In genomic region chr6:99833323-99833722, GRCm38 (mm10) we compare ENCODE assay signal across 8 mouse cellular contexts.
DNase-seq lines count a peak whose midpoint lies in the region; ATAC-seq and TF ChIP-seq lines count a peak whose summit lies in the region.

No protein-coding gene starts in this region.

- no peaks in the 10 kb centered on the region for H3K27me3 ChIP-seq in intestine, embryonic 14.5 days (replicated peaks; ENCODE audit: control insufficient read depth, insufficient read depth, low read length)
- H3K27me3 ChIP-seq in intestine, postnatal 0 days (replicated peaks; ENCODE audit: control insufficient read depth, insufficient read depth, low read length) = no peaks in the 10 kb centered on the region
- 0 out of 2 replicates have a peak, but pooled peaks cover 2% of the 10 kb centered on the region for H3K27me3 ChIP-seq in embryonic facial prominence, embryonic 13.5 days
- no peaks in the 10 kb centered on the region for H3K27me3 ChIP-seq in kidney, postnatal 0 days (ENCODE audit: insufficient read depth, low read length)
- H3K27me3 ChIP-seq in neural tube, embryonic 14.5 days (ENCODE audit: control insufficient read depth, insufficient read depth, low read length) = no peaks in the 10 kb centered on the region

- no peak overlapping the region for H3K9ac ChIP-seq in intestine, embryonic 14.5 days (ENCODE audit: low read length)
- no peak overlapping the region for H3K9ac ChIP-seq in intestine, postnatal 0 days (ENCODE audit: low read depth, low read length)
- no peak overlapping the region for H3K9ac ChIP-seq in embryonic facial prominence, embryonic 13.5 days
- no peak overlapping the region for H3K9ac ChIP-seq in kidney, postnatal 0 days (ENCODE audit: low read depth, low read length)
- no peak overlapping the region for H3K9ac ChIP-seq in neural tube, embryonic 14.5 days (replicated peaks; ENCODE audit: low read depth, low read length)

- no peak overlapping the region for H3K4me3 ChIP-seq in intestine, embryonic 14.5 days (ENCODE audit: low read depth, low read length)
- no peak overlapping the region for H3K4me3 ChIP-seq in intestine, postnatal 0 days (ENCODE audit: low read depth, low read length)
- H3K4me3 ChIP-seq in embryonic facial prominence, embryonic 13.5 days = no peak overlapping the region
- H3K4me3 ChIP-seq in kidney, postnatal 0 days (replicated peaks; ENCODE audit: low read depth, low read length) = no peak overlapping the region
- H3K4me3 ChIP-seq in neural tube, embryonic 14.5 days (ENCODE audit: low read depth, low read length) = no peak overlapping the region

- H3K27ac ChIP-seq in intestine, embryonic 14.5 days (ENCODE audit: low read depth) = no peak overlapping the region
- H3K27ac ChIP-seq in intestine, postnatal 0 days (ENCODE audit: low read depth, low read length) = no peak overlapping the region
- H3K27ac ChIP-seq in embryonic facial prominence, embryonic 13.5 days = no peak overlapping the region
- no peak overlapping the region for H3K27ac ChIP-seq in kidney, postnatal 0 days
- H3K27ac ChIP-seq in neural tube, embryonic 14.5 days (ENCODE audit: low read depth, low read length) = no peak overlapping the region

- H3K4me2 ChIP-seq in intestine, embryonic 14.5 days (ENCODE audit: low read length) = no peak overlapping the region
- no peak overlapping the region for H3K4me2 ChIP-seq in intestine, postnatal 0 days (replicated peaks; ENCODE audit: low read depth)
- no peak overlapping the region for H3K4me2 ChIP-seq in embryonic facial prominence, embryonic 13.5 days
- H3K4me2 ChIP-seq in kidney, postnatal 0 days (ENCODE audit: low read length) = no peak overlapping the region
- H3K4me2 ChIP-seq in neural tube, embryonic 14.5 days (ENCODE audit: low read depth, low read length) = no peak overlapping the region

- 0 out of 2 replicates have a peak, but pooled peaks have one; percentile 47 for ATAC-seq in intestine, embryonic 14.5 days (replicated peaks; ENCODE audit: low FRiP score, low TSS enrichment, low read depth)
- ATAC-seq in intestine, postnatal 0 days = no peak
- ATAC-seq in embryonic facial prominence, embryonic 13.5 days (ENCODE audit: insufficient number of reproducible peaks, insufficient read depth, low FRiP score, low TSS enrichment, low read depth) = peak; percentile 80; the same call in 1 of the 2 replicates
- peak; percentile 65; the same call in 1 of the 2 replicates for ATAC-seq in kidney, postnatal 0 days (replicated peaks; ENCODE audit: low FRiP score, low read depth)
- ATAC-seq in neural tube, embryonic 14.5 days (ENCODE audit: low read depth) = peak; percentile 87

- no peaks in the 10 kb centered on the region for H3K36me3 ChIP-seq in intestine, embryonic 14.5 days (ENCODE audit: control insufficient read depth, insufficient read depth, low read length)
- no peaks in the 10 kb centered on the region for H3K36me3 ChIP-seq in intestine, postnatal 0 days (ENCODE audit: control insufficient read depth, insufficient read depth)
- no peaks in the 10 kb centered on the region for H3K36me3 ChIP-seq in embryonic facial prominence, embryonic 13.5 days
- H3K36me3 ChIP-seq in kidney, postnatal 0 days (ENCODE audit: insufficient read depth, low read length) = no peaks in the 10 kb centered on the region
- H3K36me3 ChIP-seq in neural tube, embryonic 14.5 days (ENCODE audit: control insufficient read depth, insufficient read depth, low read length) = no peaks in the 10 kb centered on the region

- peaks cover 6% of the 10 kb centered on the region; the same call in 1 of the 2 replicates for H3K4me1 ChIP-seq in intestine, embryonic 14.5 days (replicated peaks; ENCODE audit: control insufficient read depth, insufficient read depth, low read length)
- H3K4me1 ChIP-seq in intestine, postnatal 0 days (replicated peaks; ENCODE audit: control insufficient read depth, insufficient read depth, low read length) = no peaks in the 10 kb centered on the region
- peaks cover 16% of the 10 kb centered on the region for H3K4me1 ChIP-seq in embryonic facial prominence, embryonic 13.5 days
- H3K4me1 ChIP-seq in kidney, postnatal 0 days (replicated peaks; ENCODE audit: insufficient read depth, low read length) = no peaks in the 10 kb centered on the region
- no peaks in the 10 kb centered on the region for H3K4me1 ChIP-seq in neural tube, embryonic 14.5 days (ENCODE audit: control insufficient read depth, insufficient read depth, low read length)

- 34% methylated on average over 3 of the region's 3 CpGs for WGBS in intestine, embryonic 14.5 days
- WGBS in intestine, postnatal 0 days = 49% methylated on average over 3 of the region's 3 CpGs
- 19% methylated on average over 3 of the region's 3 CpGs for WGBS in embryonic facial prominence, embryonic 13.5 days
- 38% methylated on average over 3 of the region's 3 CpGs for WGBS in kidney, postnatal 0 days
- WGBS in neural tube, embryonic 14.5 days = 32% methylated on average over 3 of the region's 3 CpGs

- H3K9me3 ChIP-seq in intestine, embryonic 14.5 days (ENCODE audit: control insufficient read depth, low read length) = no peaks in the 10 kb centered on the region
- no peaks in the 10 kb centered on the region for H3K9me3 ChIP-seq in intestine, postnatal 0 days (ENCODE audit: control insufficient read depth)
- no peaks in the 10 kb centered on the region for H3K9me3 ChIP-seq in embryonic facial prominence, embryonic 13.5 days
- H3K9me3 ChIP-seq in kidney, postnatal 0 days (replicated peaks; ENCODE audit: low read length) = no peaks in the 10 kb centered on the region
- H3K9me3 ChIP-seq in neural tube, embryonic 14.5 days (ENCODE audit: control insufficient read depth, low read length) = no peaks in the 10 kb centered on the region

- no peak for DNase-seq in intestine, embryonic 14.5 days (ENCODE audit: low spot score)
- peak; percentile 99 for DNase-seq in adipocyte (ENCODE audit: low spot score)
- DNase-seq in kidney, postnatal 0 days (ENCODE audit: low spot score) = peak; percentile 72
- no peak for DNase-seq in cerebellum, postnatal 36 days
- no peak for DNase-seq in spleen, postnatal 10 days (ENCODE audit: low spot score in 2 of 2)

- TF ChIP-seq CTCF in intestine, postnatal 0 days (IDR thresholded peaks at IDR 0.05; ENCODE audit: low read depth) = no peak
- TF ChIP-seq CTCF in kidney, postnatal 0 days (IDR thresholded peaks at IDR 0.05; ENCODE audit: low read depth) = no peak

Comparison
In these comparisons a context has a peak if more than half of its experiments do, and no peak if none do; other contexts are left out.
1. DNase-seq: peak in adipocyte (single experiment) and kidney, postnatal 0 days (single experiment); none in intestine, embryonic 14.5 days (single experiment), cerebellum, postnatal 36 days (0 of 2) and spleen, postnatal 10 days (0 of 2).